ENCODE assay signal across 10 mouse cellular contexts in genomic region chr10:60792841-60793240, GRCm38 (mm10). TPM values are rescaled to one million over a fixed set of nuclear protein-coding genes. Genes with fewer than 3 reads are reported as not detected.
DNase-seq lines count a peak whose midpoint lies in the region; ATAC-seq and TF ChIP-seq lines count a peak whose summit lies in the region.
"Had no signal": no experiment of that assay in that cellular context is flagged by ENCODE, and none has a peak within 500 bp of the region (broad histone marks: within the 10 kb centered on the region; RNA-seq: fewer than 3 reads in every experiment).

No protein-coding gene starts in this region.

- no peaks in the 10 kb centered on the region for H3K36me3 ChIP-seq in intestine, postnatal 0 days (ENCODE audit: control insufficient read depth, insufficient read depth)
- H3K36me3 ChIP-seq: forebrain, embryonic 15.5 days had no signal

- no peak for DNase-seq in layer of hippocampus, adult 2 months (ENCODE audit: low spot score in 2 of 2)
- no peak for DNase-seq in layer of hippocampus, adult 9-11 months
- DNase-seq in heart, adult 18-20 months, result peak; percentile 60 to 80
- peak; percentile 21 for DNase-seq in lung, postnatal 36 days
- no peak for DNase-seq in layer of hippocampus, adult 9-10 months (ENCODE audit: low spot score)
- no peak for DNase-seq in cerebellum, adult 11-12 months

- no peaks in the 10 kb centered on the region for H3K27me3 ChIP-seq in intestine, postnatal 0 days (replicated peaks; ENCODE audit: control insufficient read depth, insufficient read depth, low read length)
- H3K27me3 ChIP-seq: forebrain, embryonic 15.5 days had no signal

- peak overlapping the region; percentile 74 for H3K27ac ChIP-seq in layer of hippocampus, adult 2 months
- peak overlapping the region; percentile 54 for H3K27ac ChIP-seq in intestine, postnatal 0 days (ENCODE audit: low read depth, low read length)
- H3K27ac ChIP-seq: forebrain, embryonic 15.5 days had no signal

- H3K9me3 ChIP-seq in intestine, postnatal 0 days (ENCODE audit: control insufficient read depth), result no peaks in the 10 kb centered on the region
- H3K9me3 ChIP-seq: forebrain, embryonic 15.5 days had no signal

- WGBS in intestine, postnatal 0 days, result 21% methylated on average over 11 of the region's 11 CpGs

- no peak for TF ChIP-seq CTCF in layer of hippocampus, adult 2 months (conservative IDR thresholded peaks at IDR 0.05)
- TF ChIP-seq CTCF in intestine, postnatal 0 days (IDR thresholded peaks at IDR 0.05; ENCODE audit: low read depth), result no peak

- ATAC-seq in intestine, postnatal 0 days, result peak; percentile 54
- ATAC-seq in monocyte, adult 5-6 weeks (replicated peaks; ENCODE audit: insufficient number of reproducible peaks, low FRiP score, low TSS enrichment, poor library complexity, severe bottlenecking), result no peak
- ATAC-seq: forebrain, embryonic 15.5 days; midbrain, embryonic 16.5 days had no signal

- H3K4me2 ChIP-seq in intestine, postnatal 0 days (replicated peaks; ENCODE audit: low read depth), result peak overlapping the region; percentile 25
- H3K4me2 ChIP-seq: forebrain, embryonic 15.5 days had no signal

- H3K4me1 ChIP-seq in intestine, postnatal 0 days (replicated peaks; ENCODE audit: control insufficient read depth, insufficient read depth, low read length), result 0 out of 2 replicates have a peak, but pooled peaks cover 6% of the 10 kb centered on the region

- no peak overlapping the region for H3K9ac ChIP-seq in intestine, postnatal 0 days (ENCODE audit: low read depth, low read length)
- H3K9ac ChIP-seq: forebrain, embryonic 15.5 days had no signal

- H3K4me3 ChIP-seq in layer of hippocampus, adult 2 months, result no peak overlapping the region
- no peak overlapping the region for H3K4me3 ChIP-seq in intestine, postnatal 0 days (ENCODE audit: low read depth, low read length)
- H3K4me3 ChIP-seq: forebrain, embryonic 15.5 days had no signal

RNA-seq across cellular contexts. Expression of gene Unc5b, which starts 38.5 kb away (rescaled TPM):
- total RNA-seq in layer of hippocampus, adult 2 months (2021), result 10 to 100 TPM; 10.7 to 11.2 TPM
- 10 to 100 TPM in 1 of 2 experiments, 1 to 10 TPM in 1; 8.2 to 10.4 TPM for total RNA-seq in heart, adult 18-20 months (2021)
- 2.5 and 2.6 TPM in 2 replicates for polyA plus RNA-seq in intestine, postnatal 0 days (2015; fragmentation: Nextera tagmentation; extraction: Ambion mirVana)
- 0.38 TPM in 1 of 3 replicates, not detected in the others for total RNA-seq in monocyte, adult 5-6 weeks (2017)

RNA-seq across cellular contexts. Expression of gene Slc29a3, which starts 40.2 kb away (rescaled TPM):
- 10 to 100 TPM; 14.6 to 18.3 TPM for total RNA-seq in layer of hippocampus, adult 2 months (2021)
- total RNA-seq in heart, adult 18-20 months (2021), result 1 to 10 TPM; 3.1 to 5.5 TPM
- 6.3 and 7.9 TPM in 2 replicates for polyA plus RNA-seq in intestine, postnatal 0 days (2015; fragmentation: Nextera tagmentation; extraction: Ambion mirVana)
- 5.0 to 8.1 TPM (median 5.5 TPM) in 3 replicates for total RNA-seq in monocyte, adult 5-6 weeks (2017)

Comparison
In these comparisons a context has a peak if more than half of its experiments do, and no peak if none do; other contexts are left out.
1. DNase-seq: peak in heart, adult 18-20 months (2 of 2) and lung, postnatal 36 days (single experiment); none in layer of hippocampus, adult 2 months (0 of 2), layer of hippocampus, adult 9-11 months (single experiment), layer of hippocampus, adult 9-10 months (single experiment) and cerebellum, adult 11-12 months (single experiment).